Mouse (Mus musculus): Measurements from ENCODE around the gene Arhgap21. TPM values are rescaled to one million over a fixed set of nuclear protein-coding genes. Genes with fewer than 3 reads are reported as not detected.

Arhgap21 gene
- polyA plus RNA-seq, 1 experiment = 33.4 TPM

GRCm38 (mm10) chr2:20831608-20832406, 136.9 kb downstream of the Arhgap21 start:
- DNase-seq = no peak
- 72% methylated on average over 3 of the region's 3 CpGs for WGBS
- Histone ChIP-seq H3K4me3 (replicated peaks; ENCODE audit: extremely low read depth, low read depth, low read length) (no peak overlapping the region), H3K4me1 (ENCODE audit: control insufficient read depth, insufficient read depth, low read length) (no peaks in the 10 kb centered on the region)
- TF ChIP-seq POLR2A (IDR thresholded peaks at IDR 0.05; ENCODE audit: borderline replicate concordance, extremely low read depth, low read depth, low read length) (no peak), CTCF (IDR thresholded peaks at IDR 0.05; ENCODE audit: insufficient read depth, low read length) (no peak)

- no peak for DNase-seq
- WGBS = 82% methylated on average over 3 of the region's 3 CpGs
- no peak overlapping the region for H3K4me3 ChIP-seq (replicated peaks; ENCODE audit: extremely low read depth, low read depth, low read length)
- TF ChIP-seq CTCF (IDR thresholded peaks at IDR 0.05; ENCODE audit: insufficient read depth, low read length) = no peak
- no peak for TF ChIP-seq POLR2A (IDR thresholded peaks at IDR 0.05; ENCODE audit: borderline replicate concordance, extremely low read depth, low read depth, low read length)
- H3K4me1 ChIP-seq (ENCODE audit: control insufficient read depth, insufficient read depth, low read length) = no peaks in the 10 kb centered on the region
Measured at GRCm38 (mm10) chr2:20830882-20831281, 137.8 kb downstream of the Arhgap21 start.

- no peak for DNase-seq
Measured at GRCm38 (mm10) chr2:20826258-20826657, 142.4 kb downstream of the Arhgap21 start.

GRCm38 (mm10) chr2:20818226-20818625, 150.5 kb downstream of the Arhgap21 start:
- TF ChIP-seq POLR2A (IDR thresholded peaks at IDR 0.05; ENCODE audit: borderline replicate concordance, extremely low read depth, low read depth, low read length) (no peak), CTCF (IDR thresholded peaks at IDR 0.05; ENCODE audit: insufficient read depth, low read length) (no peak)
- no peak overlapping the region for H3K4me3 ChIP-seq (replicated peaks; ENCODE audit: extremely low read depth, low read depth, low read length)
- WGBS = 83% methylated on average over 7 of the region's 7 CpGs
- no peaks in the 10 kb centered on the region for H3K4me1 ChIP-seq (ENCODE audit: control insufficient read depth, insufficient read depth, low read length)
- no peak for DNase-seq

More at GRCm38 (mm10) chr2:20826258-20826657, 142.4 kb downstream of the Arhgap21 start:
- TF ChIP-seq CTCF (IDR thresholded peaks at IDR 0.05; ENCODE audit: insufficient read depth, low read length) (no peak), POLR2A (IDR thresholded peaks at IDR 0.05; ENCODE audit: borderline replicate concordance, extremely low read depth, low read depth, low read length) (no peak)
- H3K4me1 ChIP-seq (ENCODE audit: control insufficient read depth, insufficient read depth, low read length) = no peaks in the 10 kb centered on the region
- no peak overlapping the region for H3K4me3 ChIP-seq (replicated peaks; ENCODE audit: extremely low read depth, low read depth, low read length)

GRCm38 (mm10) chr2:20813986-20814385, 154.7 kb downstream of the Arhgap21 start:
- TF ChIP-seq POLR2A (IDR thresholded peaks at IDR 0.05; ENCODE audit: borderline replicate concordance, extremely low read depth, low read depth, low read length) (no peak), CTCF (IDR thresholded peaks at IDR 0.05; ENCODE audit: insufficient read depth, low read length) (no peak)
- WGBS = 90% methylated on average over 2 of the region's 2 CpGs
- Histone ChIP-seq H3K4me3 (replicated peaks; ENCODE audit: extremely low read depth, low read depth, low read length) (no peak overlapping the region), H3K4me1 (ENCODE audit: control insufficient read depth, insufficient read depth, low read length) (no peaks in the 10 kb centered on the region)
- no peak for DNase-seq

GRCm38 (mm10) chr2:20811506-20811905, 157.2 kb downstream of the Arhgap21 start:
- Histone ChIP-seq H3K4me1 (ENCODE audit: control insufficient read depth, insufficient read depth, low read length) (no peaks in the 10 kb centered on the region), H3K4me3 (replicated peaks; ENCODE audit: extremely low read depth, low read depth, low read length) (no peak overlapping the region)
- 69% methylated on average over 8 of the region's 8 CpGs for WGBS
- TF ChIP-seq CTCF (IDR thresholded peaks at IDR 0.05; ENCODE audit: insufficient read depth, low read length) = no peak
- TF ChIP-seq POLR2A (IDR thresholded peaks at IDR 0.05; ENCODE audit: borderline replicate concordance, extremely low read depth, low read depth, low read length) = no peak
- DNase-seq = no peak

- WGBS = 82% methylated on average over 8 of the region's 8 CpGs
- Histone ChIP-seq H3K4me1 (ENCODE audit: control insufficient read depth, insufficient read depth, low read length) (no peaks in the 10 kb centered on the region), H3K4me3 (replicated peaks; ENCODE audit: extremely low read depth, low read depth, low read length) (no peak overlapping the region)
- DNase-seq = no peak
- TF ChIP-seq POLR2A (IDR thresholded peaks at IDR 0.05; ENCODE audit: borderline replicate concordance, extremely low read depth, low read depth, low read length) = no peak
- no peak for TF ChIP-seq CTCF (IDR thresholded peaks at IDR 0.05; ENCODE audit: insufficient read depth, low read length)
Measured at GRCm38 (mm10) chr2:20801236-20801890, 167.3 kb downstream of the Arhgap21 start.

Other genes starting within 250 kb of the Arhgap21 start
- 0.57 and 1.5 TPM in 2 replicates for gene Enkur, start 236.5 kb upstream of the Arhgap21 start, polyA plus RNA-seq (2012; rRNA removed)
- 2.9 and 4.4 TPM in 2 replicates for gene Thnsl1, start 236.8 kb upstream of the Arhgap21 start, polyA plus RNA-seq (2012; rRNA removed)

All from lung, adult 2 months (tissue).